Mouse (Mus musculus) erythroblast, embryonic 14.5 days (primary cell): ENCODE measurements around the gene Ube2n.

Experiments used
- GATA1 ChIP-seq: IDR thresholded peaks from 2 replicates; pipeline ENCODE4 v1.6.1; 2012; ENCODE audit warnings: low read length, inconsistent platforms, mixed read lengths
- TAL1 ChIP-seq: IDR thresholded peaks from 3 replicates; pipeline ENCODE4 v1.6.1; 2012; ENCODE audit warnings: low read length, inconsistent platforms, mixed read lengths

DNA sequence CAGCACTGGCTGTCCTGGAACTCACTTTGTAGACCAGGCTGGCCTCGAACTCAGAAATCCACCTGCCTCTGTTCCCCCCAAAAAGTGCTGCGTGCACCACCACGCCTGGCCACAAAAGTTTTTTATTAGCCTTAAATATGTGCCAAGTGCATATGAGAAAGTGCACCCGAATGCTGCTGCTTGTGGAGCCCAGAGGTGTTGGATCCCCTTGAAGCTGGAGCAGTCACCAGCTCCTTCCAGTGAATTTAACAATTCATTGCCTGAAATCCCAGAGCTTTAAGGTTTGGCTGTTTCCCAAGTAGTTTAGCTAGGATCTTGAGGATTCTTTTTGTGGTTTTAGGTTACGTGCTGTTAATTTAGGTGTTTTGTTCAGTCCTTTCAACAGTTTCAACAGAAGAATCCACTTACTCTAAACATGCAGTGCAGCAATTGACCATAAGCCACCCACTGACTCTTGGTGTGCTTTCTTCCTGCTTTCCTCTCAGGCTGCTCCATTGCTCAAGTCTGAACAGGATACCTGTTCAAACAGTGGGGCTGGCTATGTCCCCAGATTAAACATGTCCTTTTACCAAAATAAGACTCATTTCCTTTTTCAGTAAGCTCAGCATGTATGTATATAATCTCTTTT is 11.7 kb downstream of the Ube2n start:
- TF ChIP-seq GATA1 (no peak), TAL1 (no peak)
